ENCODE assay signal across 9 mouse cellular contexts in genomic region chr11:87778915-87779314, GRCm38 (mm10). TPM values are rescaled to one million over a fixed set of nuclear protein-coding genes. Genes with fewer than 3 reads are reported as not detected.
A peak's percentile ranks its signal among the peaks of the same experiment; 100 is the strongest.
DNase-seq lines count a peak whose midpoint lies in the region; ATAC-seq lines count a peak whose summit lies in the region.
"Had no signal": no experiment of that assay in that cellular context is flagged by ENCODE, and none has a peak within 500 bp of the region (broad histone marks: within the 10 kb centered on the region; RNA-seq: fewer than 3 reads in every experiment).

No protein-coding gene starts in this region.

- peak overlapping the region; percentile 84 for H3K4me2 ChIP-seq in heart, embryonic 12.5 days
- peak overlapping the region; percentile 50 for H3K4me2 ChIP-seq in hindbrain, embryonic 14.5 days (replicated peaks)

- peaks cover 88% of the 10 kb centered on the region for H3K27me3 ChIP-seq in heart, embryonic 12.5 days (replicated peaks)
- peaks cover 69% of the 10 kb centered on the region for H3K27me3 ChIP-seq in embryonic facial prominence, embryonic 10.5 days (replicated peaks; ENCODE audit: low read depth, poor library complexity, severe bottlenecking)
- no peaks in the 10 kb centered on the region for H3K27me3 ChIP-seq in hindbrain, embryonic 14.5 days (ENCODE audit: control insufficient read depth, insufficient read depth, low read length)
- H3K27me3 ChIP-seq in midbrain, embryonic 10.5 days (ENCODE audit: low read depth, poor library complexity, severe bottlenecking): peaks cover 55% of the 10 kb centered on the region

- ATAC-seq in heart, embryonic 12.5 days (ENCODE audit: insufficient number of reproducible peaks, low FRiP score): peak; percentile 33; the same call in 1 of the 2 replicates
- ATAC-seq in hindbrain, embryonic 14.5 days (ENCODE audit: low FRiP score): no peak
- no peak for ATAC-seq in activated CD4-positive, CD25-positive, alpha-beta regulatory T cell, adult 4 months

- peaks cover 16% of the 10 kb centered on the region; the same call in 1 of the 2 replicates for H3K4me1 ChIP-seq in heart, embryonic 12.5 days (replicated peaks)
- peaks cover 32% of the 10 kb centered on the region for H3K4me1 ChIP-seq in embryonic facial prominence, embryonic 10.5 days
- H3K4me1 ChIP-seq in hindbrain, embryonic 14.5 days (replicated peaks; ENCODE audit: control insufficient read depth, insufficient read depth, low read length): 0 out of 2 replicates have a peak, but pooled peaks cover 6% of the 10 kb centered on the region
- H3K4me1 ChIP-seq in midbrain, embryonic 10.5 days: peaks cover 30% of the 10 kb centered on the region

- no peak overlapping the region for H3K27ac ChIP-seq in heart, embryonic 12.5 days (ENCODE audit: poor library complexity, severe bottlenecking)
- H3K27ac ChIP-seq in embryonic facial prominence, embryonic 10.5 days (replicated peaks): peak overlapping the region; percentile 82
- no peak overlapping the region for H3K27ac ChIP-seq in hindbrain, embryonic 14.5 days
- H3K27ac ChIP-seq in midbrain, embryonic 10.5 days (replicated peaks): 0 out of 2 replicates have a peak overlapping the region, but pooled peaks have one; percentile 79

- no peaks in the 10 kb centered on the region for H3K9me3 ChIP-seq in heart, embryonic 12.5 days (replicated peaks)
- H3K9me3 ChIP-seq in embryonic facial prominence, embryonic 10.5 days: no peaks in the 10 kb centered on the region
- H3K9me3 ChIP-seq in hindbrain, embryonic 14.5 days (ENCODE audit: control insufficient read depth, low read length): no peaks in the 10 kb centered on the region
- no peaks in the 10 kb centered on the region for H3K9me3 ChIP-seq in midbrain, embryonic 10.5 days (replicated peaks)

- no peaks in the 10 kb centered on the region for H3K36me3 ChIP-seq in heart, embryonic 12.5 days
- no peaks in the 10 kb centered on the region for H3K36me3 ChIP-seq in embryonic facial prominence, embryonic 10.5 days (replicated peaks)
- H3K36me3 ChIP-seq in hindbrain, embryonic 14.5 days (replicated peaks; ENCODE audit: control insufficient read depth, insufficient read depth): peaks cover 65% of the 10 kb centered on the region
- H3K36me3 ChIP-seq in midbrain, embryonic 10.5 days: no peaks in the 10 kb centered on the region; the same call in 1 of the 2 replicates

- peak overlapping the region; percentile 44 for H3K4me3 ChIP-seq in heart, embryonic 12.5 days
- peak overlapping the region; percentile 60 for H3K4me3 ChIP-seq in embryonic facial prominence, embryonic 10.5 days
- H3K4me3 ChIP-seq in hindbrain, embryonic 14.5 days (replicated peaks; ENCODE audit: low read length): no peak overlapping the region
- H3K4me3 ChIP-seq in midbrain, embryonic 10.5 days: peak overlapping the region; percentile 51

- WGBS in heart, embryonic 12.5 days: 31% methylated on average over 12 of the region's 12 CpGs
- 37% methylated on average over 12 of the region's 12 CpGs for WGBS in embryonic facial prominence, embryonic 10.5 days
- WGBS in hindbrain, embryonic 14.5 days: 42% methylated on average over 12 of the region's 12 CpGs
- WGBS in midbrain, embryonic 10.5 days: 41% methylated on average over 12 of the region's 12 CpGs

- H3K9ac ChIP-seq in heart, embryonic 12.5 days: peak overlapping the region; percentile 70
- peak overlapping the region; percentile 36; the same call in 1 of the 2 replicates for H3K9ac ChIP-seq in hindbrain, embryonic 14.5 days

- DNase-seq in heart, adult 9 months (ENCODE audit: low spot score in 2 of 2): no peak
- DNase-seq in embryonic facial prominence, embryonic 10.5 days (ENCODE audit: low spot score): no peak
- no peak for DNase-seq in hindbrain, embryonic 14.5 days (ENCODE audit: low spot score)
- DNase-seq in midbrain, embryonic 10.5 days (ENCODE audit: low spot score): no peak
- no peak for DNase-seq in spleen, adult 12 weeks (ENCODE audit: low spot score)
- no peak for DNase-seq in frontal cortex, postnatal 10 days (ENCODE audit: low spot score in 2 of 2)

RNA-seq across cellular contexts. Expression of gene Mpo, which starts 14.5 kb away (rescaled TPM):
- polyA plus RNA-seq in heart, embryonic 12.5 days (2016; fragmentation: Nextera tagmentation; extraction: Ambion mirVana): 2.8 and 6.7 TPM in 2 replicates
- 5.2 and 6.3 TPM in 2 replicates for polyA plus RNA-seq in embryonic facial prominence, embryonic 10.5 days (2016; fragmentation: Nextera tagmentation; extraction: Ambion mirVana)
- polyA plus RNA-seq in hindbrain, embryonic 14.5 days (2014; fragmentation: Nextera tagmentation; extraction: Ambion mirVana): 0.22 and 0.88 TPM in 2 replicates
- 2.5 and 2.7 TPM in 2 replicates for polyA plus RNA-seq in midbrain, embryonic 10.5 days (2016; fragmentation: Nextera tagmentation; extraction: Ambion mirVana)
- not detected for polyA plus RNA-seq in activated CD4-positive, CD25-positive, alpha-beta regulatory T cell, adult 4 months (2017; shearing (Covaris generic))
- polyA plus RNA-seq: C2C12 had no signal

RNA-seq across cellular contexts. Expression of gene Tspoap1, which starts 18.6 kb away (rescaled TPM):
- polyA plus RNA-seq in heart, embryonic 12.5 days (2016; fragmentation: Nextera tagmentation; extraction: Ambion mirVana): 0.21 and 0.78 TPM in 2 replicates
- polyA plus RNA-seq in embryonic facial prominence, embryonic 10.5 days (2016; fragmentation: Nextera tagmentation; extraction: Ambion mirVana): 4.0 and 7.0 TPM in 2 replicates
- 43.8 and 46.9 TPM in 2 replicates for polyA plus RNA-seq in hindbrain, embryonic 14.5 days (2014; fragmentation: Nextera tagmentation; extraction: Ambion mirVana)
- 8.2 and 14.7 TPM in 2 replicates for polyA plus RNA-seq in midbrain, embryonic 10.5 days (2016; fragmentation: Nextera tagmentation; extraction: Ambion mirVana)
- polyA plus RNA-seq in activated CD4-positive, CD25-positive, alpha-beta regulatory T cell, adult 4 months (2017; shearing (Covaris generic)): 1 to 10 TPM; 1.6 to 2.4 TPM
- polyA plus RNA-seq: C2C12 had no signal

RNA-seq across cellular contexts. Expression of gene Supt4a, which starts 41.6 kb away (rescaled TPM):
- polyA plus RNA-seq in heart, embryonic 12.5 days (2016; fragmentation: Nextera tagmentation; extraction: Ambion mirVana): 99.6 and 101 TPM in 2 replicates
- polyA plus RNA-seq in embryonic facial prominence, embryonic 10.5 days (2016; fragmentation: Nextera tagmentation; extraction: Ambion mirVana): 184 and 185 TPM in 2 replicates
- 137 and 152 TPM in 2 replicates for polyA plus RNA-seq in hindbrain, embryonic 14.5 days (2014; fragmentation: Nextera tagmentation; extraction: Ambion mirVana)
- 157 and 171 TPM in 2 replicates for polyA plus RNA-seq in midbrain, embryonic 10.5 days (2016; fragmentation: Nextera tagmentation; extraction: Ambion mirVana)
- 100 to 1,000 TPM; 373 to 410 TPM for polyA plus RNA-seq in activated CD4-positive, CD25-positive, alpha-beta regulatory T cell, adult 4 months (2017; shearing (Covaris generic))

RNA-seq across cellular contexts. Expression of gene Lpo, which starts 49.2 kb away (rescaled TPM):
- polyA plus RNA-seq in heart, embryonic 12.5 days (2016; fragmentation: Nextera tagmentation; extraction: Ambion mirVana): not detected in 2 replicates
- polyA plus RNA-seq in embryonic facial prominence, embryonic 10.5 days (2016; fragmentation: Nextera tagmentation; extraction: Ambion mirVana): 0.25 TPM in 2 replicates
- 1.3 and 2.2 TPM in 2 replicates for polyA plus RNA-seq in hindbrain, embryonic 14.5 days (2014; fragmentation: Nextera tagmentation; extraction: Ambion mirVana)
- polyA plus RNA-seq in midbrain, embryonic 10.5 days (2016; fragmentation: Nextera tagmentation; extraction: Ambion mirVana): 0.20 and 0.56 TPM in 2 replicates
- polyA plus RNA-seq in activated CD4-positive, CD25-positive, alpha-beta regulatory T cell, adult 4 months (2017; shearing (Covaris generic)): not detected
- polyA plus RNA-seq: C2C12 had no signal

Comparison
In these comparisons a context has a peak if more than half of its experiments do, and no peak if none do; other contexts are left out.
1. H3K27ac ChIP-seq: peak in embryonic facial prominence, embryonic 10.5 days (single experiment) and midbrain, embryonic 10.5 days (single experiment); none in heart, embryonic 12.5 days (single experiment) and hindbrain, embryonic 14.5 days (single experiment).